8 mouse cellular contexts compared by ENCODE assay signal in the genomic region with DNA sequence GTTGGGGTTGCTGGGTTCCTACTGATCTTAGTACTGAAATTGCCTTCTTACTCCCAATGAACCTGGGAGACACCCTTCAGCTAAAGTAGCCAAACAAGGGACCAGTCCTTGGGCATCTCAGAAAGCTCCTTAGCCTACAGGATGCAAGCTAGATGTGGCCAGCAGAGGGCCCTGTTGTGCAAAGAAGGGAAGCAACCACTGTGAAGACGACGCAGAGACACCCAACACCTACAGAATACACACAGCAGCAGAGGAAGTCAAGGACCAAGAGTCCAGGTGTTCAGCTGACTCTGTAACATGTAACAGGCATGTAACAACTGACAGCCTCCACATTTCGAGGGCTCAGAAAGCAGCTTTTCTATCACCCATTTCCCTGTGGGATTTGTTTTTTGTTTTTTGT. TPM values are rescaled to one million over a fixed set of nuclear protein-coding genes. Genes with fewer than 3 reads are reported as not detected.
DNase-seq lines count a peak whose midpoint lies in the region; ATAC-seq and TF ChIP-seq lines count a peak whose summit lies in the region.

No protein-coding gene starts in this region.

- ATAC-seq in forebrain, postnatal 0 days, result no peak
- ATAC-seq in forebrain, embryonic 12.5 days (ENCODE audit: low FRiP score), result no peak

- 48% methylated on average over 3 of the region's 3 CpGs for WGBS in forebrain, postnatal 0 days
- WGBS in forebrain, embryonic 12.5 days, result 31% methylated on average over 3 of the region's 3 CpGs

- H3K4me3 ChIP-seq in forebrain, postnatal 0 days (ENCODE audit: low read depth, low read length), result no peak overlapping the region
- no peak overlapping the region for H3K4me3 ChIP-seq in forebrain, embryonic 12.5 days (replicated peaks)
- H3K4me3 ChIP-seq in testis, adult 2 months (ENCODE audit: control insufficient read depth, low read depth, low read length), result no peak overlapping the region

- intact Hi-C loops in heart, postnatal 10 days (cut with DNase I), result no loop called here

- no peak overlapping the region for H3K27ac ChIP-seq in forebrain, postnatal 0 days (ENCODE audit: low read depth, low read length)
- no peak overlapping the region for H3K27ac ChIP-seq in forebrain, embryonic 12.5 days
- H3K27ac ChIP-seq in testis, adult 2 months (ENCODE audit: control insufficient read depth, insufficient read depth, low read depth, low read length), result no peak overlapping the region

- TF ChIP-seq POLR2A in testis, adult 2 months (IDR thresholded peaks at IDR 0.05; ENCODE audit: control insufficient read depth, low read depth, low read length), result no peak

- no peaks in the 10 kb centered on the region for H3K36me3 ChIP-seq in forebrain, postnatal 0 days (ENCODE audit: insufficient read depth)
- H3K36me3 ChIP-seq in forebrain, embryonic 12.5 days (replicated peaks), result no peaks in the 10 kb centered on the region
- H3K36me3 ChIP-seq in testis, adult 2 months (ENCODE audit: control insufficient read depth, insufficient read depth, low read length), result no peaks in the 10 kb centered on the region

- H3K4me2 ChIP-seq in forebrain, postnatal 0 days (ENCODE audit: low read depth), result no peak overlapping the region
- H3K4me2 ChIP-seq in forebrain, embryonic 12.5 days, result no peak overlapping the region

- peak; percentile 10 for DNase-seq in forebrain, postnatal 0 days
- peak; percentile 65 for DNase-seq in right cerebral cortex, postnatal 14 days
- no peak for DNase-seq in right cerebral cortex, adult 18-20 months
- DNase-seq in c-Kit-positive CD71-positive TER-119-positive erythroid progenitor cells, embryonic 14.5 days (ENCODE audit: low spot score), result peak; percentile 77
- DNase-seq in heart, postnatal 10 days, result peak; percentile 72 to 77
- peak; percentile 81 for DNase-seq in lung, postnatal 25 days (ENCODE audit: low spot score)

- H3K9ac ChIP-seq in forebrain, postnatal 0 days, result no peak overlapping the region
- H3K9ac ChIP-seq in forebrain, embryonic 12.5 days, result no peak overlapping the region

- H3K27me3 ChIP-seq in forebrain, postnatal 0 days (ENCODE audit: insufficient read depth, low read length), result no peaks in the 10 kb centered on the region
- no peaks in the 10 kb centered on the region for H3K27me3 ChIP-seq in forebrain, embryonic 12.5 days
- no peaks in the 10 kb centered on the region for H3K27me3 ChIP-seq in testis, adult 2 months (ENCODE audit: control insufficient read depth, insufficient read depth, low read length)

- H3K9me3 ChIP-seq in forebrain, postnatal 0 days (ENCODE audit: low read length), result no peaks in the 10 kb centered on the region
- H3K9me3 ChIP-seq in forebrain, embryonic 12.5 days, result no peaks in the 10 kb centered on the region

- no peaks in the 10 kb centered on the region for H3K4me1 ChIP-seq in forebrain, postnatal 0 days (ENCODE audit: insufficient read depth)
- H3K4me1 ChIP-seq in forebrain, embryonic 12.5 days, result no peaks in the 10 kb centered on the region
- H3K4me1 ChIP-seq in testis, adult 2 months (ENCODE audit: control insufficient read depth, insufficient read depth, low read length), result no peaks in the 10 kb centered on the region; the same call in 1 of the 2 replicates

- TF ChIP-seq CTCF in forebrain, postnatal 0 days (IDR thresholded peaks at IDR 0.05; ENCODE audit: low read depth), result peak; percentile 59
- peak; percentile 61; the same call in 1 of the 2 replicates for TF ChIP-seq CTCF in testis, adult 2 months (IDR thresholded peaks at IDR 0.05; ENCODE audit: control insufficient read depth, insufficient read depth, insufficient replicate concordance, low read depth, low read length)

RNA-seq across cellular contexts. Expression of a gene that starts 16.8 kb away (rescaled TPM):
- 55.0 and 63.6 TPM in 2 replicates for total RNA-seq in forebrain, postnatal 0 days (2014; rRNA removed)
- polyA plus RNA-seq in forebrain, postnatal 0 days (2015; fragmentation: Nextera tagmentation; extraction: Ambion mirVana), result 112 and 149 TPM in 2 replicates
- 79.8 and 85.9 TPM in 2 replicates for polyA plus RNA-seq in forebrain, embryonic 12.5 days (2016; fragmentation: Nextera tagmentation; extraction: Ambion mirVana)
- 10 to 100 TPM; 30.9 to 34.0 TPM for total RNA-seq in heart, postnatal 10 days (2021)
- 84.7 and 87.1 TPM in 2 replicates for polyA plus RNA-seq in testis, adult 2 months (2012; rRNA removed)
